Mouse (Mus musculus) bone marrow, adult 2 months (tissue): ENCODE measurements around the gene 4930415O20Rik. TPM values are rescaled to one million over a fixed set of nuclear protein-coding genes. Genes with fewer than 3 reads are reported as not detected.

Experiments used
- H3K27ac ChIP-seq: fragments of 200-500 bp; 2 replicates; pipeline ENCODE4 v1.5.1; 2012; ENCODE audit warnings: low read depth, mild to moderate bottlenecking, control low read depth, inconsistent platforms, low read length; ENCODE audit not compliant: control insufficient read depth, poor library complexity, insufficient read depth
- H3K4me1 ChIP-seq: fragments of 200-500 bp; 2 replicates; pipeline ENCODE4 v1.6.1; 2011; ENCODE audit warnings: low read length; ENCODE audit not compliant: control insufficient read depth, insufficient read depth
- H3K4me3 ChIP-seq: fragments of 200-500 bp; replicated peaks from 2 replicates; pipeline ENCODE3; 2011; ENCODE audit warnings: mild to moderate bottlenecking, low read depth, low read length, control low read depth; ENCODE audit not compliant: control insufficient read depth
- CTCF ChIP-seq: fragments of 200-500 bp; IDR thresholded peaks from 2 replicates; pipeline ENCODE4 v1.5.1; 2011; ENCODE audit warnings: low read length, control low read depth; ENCODE audit not compliant: control insufficient read depth, insufficient read depth
- POLR2A ChIP-seq: fragments of 200-500 bp; IDR thresholded peaks from 2 replicates; pipeline ENCODE4 v1.6.1; 2011; ENCODE audit warnings: low read depth, mild to moderate bottlenecking, control low read depth, low read length, borderline replicate concordance; ENCODE audit not compliant: control insufficient read depth
- WGBS: fragments of 180-500 bp; shearing (Covaris S2); methylation state at CpG from one replicate; pipeline ENCODE4 v1.1.7; 2018; 5-methylcytosine and 5-hydroxymethylcytosine counted together
- polyA plus RNA-seq: library from polyadenylated mRNA; stranded (reverse); fragments of >200 nt; gene quantifications from 2 replicates; pipeline ENCODE4 v1.2.4, GENCODE M21; 2011; ENCODE audit warnings: low replicate concordance; ENCODE audit not compliant: missing spikeins, insufficient read depth, insufficient read length

The 4930415O20Rik gene
- polyA plus RNA-seq, 1 experiment = not detected

DNA sequence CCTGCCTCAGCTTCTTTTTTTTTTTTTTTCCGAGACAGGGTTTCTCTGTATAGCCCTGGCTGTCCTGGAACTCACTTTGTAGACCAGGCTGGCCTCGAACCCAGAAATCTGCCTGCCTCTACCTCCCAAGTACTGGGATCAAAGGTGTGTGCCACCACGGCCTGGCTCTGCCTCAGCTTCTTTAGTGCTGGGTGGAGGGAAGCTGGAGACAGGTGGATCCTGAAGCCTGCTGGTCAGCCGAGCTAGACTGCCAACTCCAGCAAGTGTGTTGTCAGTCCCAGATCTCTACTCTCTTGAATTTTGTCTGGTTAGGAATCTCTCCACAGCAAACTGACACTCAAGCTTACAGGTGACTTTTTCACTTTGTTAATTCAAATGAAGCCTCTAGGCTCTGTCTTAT is 34.9 kb upstream of the 4930415O20Rik start:
- H3K4me1 ChIP-seq = no peaks in the 10 kb centered on the region; the same call in 1 of the 2 replicates
- no peak overlapping the region for H3K27ac ChIP-seq
- no peak overlapping the region for H3K4me3 ChIP-seq
- 75% methylated on average over 4 of the region's 4 CpGs for WGBS
- TF ChIP-seq CTCF = no peak
- no peak for TF ChIP-seq POLR2A

DNA sequence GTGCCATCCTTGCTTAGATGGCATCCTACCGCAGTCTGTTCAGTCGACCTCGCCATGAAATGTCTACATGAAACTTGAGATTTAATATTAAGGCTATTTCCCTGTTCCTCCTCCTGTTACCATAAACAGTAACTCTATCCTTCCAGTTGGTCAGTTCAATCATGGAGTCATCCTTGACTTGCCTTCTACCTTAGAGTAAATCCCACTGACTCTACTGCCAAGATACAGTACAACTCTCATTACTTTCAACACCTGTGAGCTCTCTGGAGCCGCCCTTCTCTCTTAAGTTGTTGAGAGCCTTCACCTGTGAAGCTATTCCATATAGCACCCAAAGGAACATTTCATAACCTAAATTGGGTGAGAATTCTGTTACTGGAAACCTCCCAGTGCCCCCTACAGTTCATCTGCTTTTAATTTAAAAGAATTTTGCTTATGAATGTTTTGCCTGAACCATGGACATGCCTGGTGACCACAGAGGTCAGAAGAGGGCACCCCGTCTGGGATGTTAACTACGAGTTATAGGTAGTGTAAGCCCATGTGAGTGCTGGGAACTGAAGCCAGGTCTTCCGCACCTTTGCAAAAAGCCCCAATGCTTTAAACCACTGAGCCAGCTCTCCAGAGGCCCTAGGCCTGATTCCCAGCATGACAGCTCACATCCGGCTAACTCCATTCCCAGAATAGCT is 33.8 kb upstream of the 4930415O20Rik start:
- H3K27ac ChIP-seq = no peak overlapping the region
- WGBS = 88% methylated on average over 8 of the region's 8 CpGs
- TF ChIP-seq CTCF = no peak
- no peak for TF ChIP-seq POLR2A

DNA sequence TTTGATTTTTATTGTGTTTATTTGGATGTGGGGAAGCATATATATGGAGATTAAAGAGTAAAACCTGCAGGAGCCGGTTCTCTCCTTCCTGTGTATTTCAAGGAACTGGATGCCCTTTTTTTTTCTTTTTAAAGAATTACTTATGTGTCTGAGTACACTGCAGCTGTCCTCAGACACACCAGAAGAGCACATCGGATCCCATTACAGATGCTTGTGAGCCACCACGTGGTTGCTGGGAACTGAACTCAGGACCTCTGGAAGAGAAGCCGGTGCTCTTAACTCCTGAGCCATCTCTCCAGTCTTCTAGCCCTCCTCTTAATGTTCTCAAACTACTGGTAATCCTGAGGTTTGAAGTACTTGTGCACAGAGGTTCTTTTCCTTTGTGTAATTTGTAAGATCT is 32.9 kb upstream of the 4930415O20Rik start:
- 83% methylated on average over 4 of the region's 4 CpGs for WGBS
- TF ChIP-seq POLR2A (no peak), CTCF (no peak)

More for the DNA sequence above, 33.8 kb upstream of the 4930415O20Rik start:
- Histone ChIP-seq H3K4me1 (peaks cover 1% of the 10 kb centered on the region; the same call in 1 of the 2 replicates), H3K4me3 (no peak overlapping the region)

DNA sequence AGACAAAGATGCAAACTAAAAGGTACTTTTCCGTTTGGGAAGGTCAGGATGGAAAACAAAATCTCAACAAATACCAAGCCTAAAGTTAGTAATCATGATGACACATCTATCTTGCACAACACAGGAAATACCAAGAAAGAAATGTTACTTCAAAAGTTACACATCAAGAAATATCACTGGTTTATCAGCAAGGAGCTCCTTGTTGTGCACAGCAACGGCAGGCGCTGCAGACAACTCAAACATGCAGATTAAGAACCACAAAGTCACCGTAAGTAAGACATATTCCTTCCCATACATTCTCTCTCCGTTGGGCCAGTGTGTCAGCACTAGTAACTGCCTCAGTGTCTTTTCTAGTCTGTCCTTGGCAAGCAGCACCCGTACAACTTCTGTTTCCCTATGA is 29.7 kb upstream of the 4930415O20Rik start:
- Histone ChIP-seq H3K27ac (no peak overlapping the region; the same call in 1 of the 2 replicates), H3K4me3 (no peak overlapping the region), H3K4me1 (peaks cover 1% of the 10 kb centered on the region; the same call in 1 of the 2 replicates)
- 25% methylated on average over 6 of the region's 6 CpGs for WGBS
- no peak for TF ChIP-seq CTCF
- no peak for TF ChIP-seq POLR2A

More for the DNA sequence above, 32.9 kb upstream of the 4930415O20Rik start:
- H3K4me3 ChIP-seq = no peak overlapping the region
- no peak overlapping the region for H3K27ac ChIP-seq
- peaks cover 1% of the 10 kb centered on the region; the same call in 1 of the 2 replicates for H3K4me1 ChIP-seq

DNA sequence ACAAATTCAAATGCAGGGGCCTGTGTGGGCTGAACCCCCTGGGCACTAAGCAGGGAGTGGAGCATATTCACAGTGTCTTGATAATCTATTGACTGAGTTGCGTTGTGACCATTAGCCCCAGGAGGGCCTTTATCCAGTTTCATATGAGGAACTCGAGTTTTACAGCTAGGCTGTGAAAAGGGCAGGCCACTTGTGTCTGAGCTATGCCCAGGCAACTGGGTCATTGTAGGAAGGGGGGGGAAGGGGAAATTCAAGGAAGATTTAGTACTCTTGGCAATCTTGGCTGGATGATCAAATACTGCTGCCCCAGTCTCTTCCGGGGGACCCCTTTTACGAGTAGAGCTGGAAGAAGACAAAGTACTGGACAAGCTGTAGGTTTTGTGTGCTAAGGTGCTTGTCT is 27.5 kb upstream of the 4930415O20Rik start:
- Histone ChIP-seq H3K4me1 (peaks cover 1% of the 10 kb centered on the region; the same call in 1 of the 2 replicates), H3K4me3 (no peak overlapping the region), H3K27ac (no peak overlapping the region)
- TF ChIP-seq CTCF (no peak), POLR2A (no peak)
- WGBS = 84% methylated on average over 4 of the region's 4 CpGs

DNA sequence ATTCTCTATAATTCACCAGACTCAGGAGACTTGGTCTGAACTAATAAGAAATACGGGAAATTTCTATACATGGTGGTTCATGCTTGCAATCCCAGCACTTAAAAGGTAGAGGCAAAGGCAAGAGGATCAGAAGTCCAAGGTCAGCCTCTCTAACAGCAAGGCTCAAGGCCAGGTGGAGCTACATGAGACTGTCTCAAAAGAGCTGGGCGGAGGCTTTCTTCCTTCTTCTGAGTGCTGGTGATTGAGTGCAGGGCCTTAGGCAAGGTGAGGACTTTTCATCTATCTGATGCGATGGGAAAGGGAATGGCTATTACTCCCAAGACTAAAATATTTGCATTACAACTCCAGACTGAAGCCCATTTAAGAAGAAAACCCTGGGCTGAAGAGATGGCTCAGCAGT is 25.7 kb upstream of the 4930415O20Rik start:
- H3K4me3 ChIP-seq = no peak overlapping the region
- no peak overlapping the region for H3K27ac ChIP-seq
- TF ChIP-seq POLR2A = no peak
- no peak for TF ChIP-seq CTCF
- 95% methylated on average over 3 of the region's 3 CpGs for WGBS
- peaks cover 1% of the 10 kb centered on the region; the same call in 1 of the 2 replicates for H3K4me1 ChIP-seq

DNA sequence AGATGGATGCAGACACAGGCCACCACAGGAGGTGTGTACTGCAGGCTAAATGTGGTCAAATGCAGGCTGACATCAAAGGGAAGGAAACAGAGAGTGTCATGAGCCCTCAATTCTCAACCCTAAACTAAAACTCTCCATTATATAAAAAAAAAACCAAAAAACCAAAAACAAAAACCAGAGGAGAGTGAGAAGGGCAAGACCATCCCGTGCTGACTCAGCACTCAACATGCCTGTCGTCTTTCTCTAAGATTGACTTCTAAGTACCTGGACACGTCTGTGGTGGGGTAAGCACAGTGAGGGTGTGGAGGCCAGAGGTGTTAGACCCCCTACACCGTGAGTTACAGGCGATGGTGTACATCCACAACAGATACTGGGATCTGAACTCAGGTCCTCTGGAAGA is 24.0 kb upstream of the 4930415O20Rik start:
- H3K4me1 ChIP-seq = no peaks in the 10 kb centered on the region
- 89% methylated on average over 5 of the region's 5 CpGs for WGBS
- no peak for TF ChIP-seq CTCF
- H3K4me3 ChIP-seq = no peak overlapping the region
- H3K27ac ChIP-seq = no peak overlapping the region

DNA sequence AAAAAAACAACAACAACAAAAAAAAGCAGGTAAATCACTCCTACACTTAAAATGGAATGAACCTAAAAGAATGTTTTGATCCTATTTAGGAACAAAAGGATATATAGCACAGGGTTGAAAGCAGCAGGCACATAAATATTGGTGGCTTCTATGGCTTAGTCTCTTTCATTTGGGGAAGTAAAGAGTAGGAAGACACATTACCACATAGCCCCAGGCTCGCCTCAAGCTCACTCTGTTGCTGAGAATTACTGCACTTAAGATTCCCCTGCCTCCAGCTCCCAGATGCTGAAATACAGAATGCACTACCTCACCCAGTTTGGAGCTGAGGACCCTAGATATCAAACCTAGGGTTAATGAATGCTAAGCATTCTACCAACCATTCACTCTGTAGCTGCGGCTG is 18.0 kb upstream of the 4930415O20Rik start:
- Histone ChIP-seq H3K4me3 (no peak overlapping the region), H3K27ac (no peak overlapping the region), H3K4me1 (no peaks in the 10 kb centered on the region)
- TF ChIP-seq POLR2A (no peak), CTCF (no peak)
- 64% methylated on average over 2 of the region's 2 CpGs for WGBS
